Mouse (Mus musculus): ENCODE measurements around the gene Adamts18.
A peak's percentile ranks its signal among the peaks of the same experiment; 100 is the strongest.

Gene Adamts18

GRCm38 (mm10) chr8:113656681-113657298, 191.7 kb downstream of the Adamts18 start:
- peak; percentile 70 for DNase-seq

GRCm38 (mm10) chr8:113656154-113656553, 192.4 kb downstream of the Adamts18 start:
- DNase-seq, result peak; percentile 87

GRCm38 (mm10) chr8:113653151-113653550, 195.4 kb downstream of the Adamts18 start:
- peak; percentile 48 for DNase-seq

- peak; percentile 74 for DNase-seq
Measured at GRCm38 (mm10) chr8:113652450-113652849, 196.1 kb downstream of the Adamts18 start.
